Mouse (Mus musculus) neural tube, embryonic 13.5 days (tissue): ENCODE data around the gene Arhgap22. TPM values are rescaled to one million over a fixed set of nuclear protein-coding genes. Genes with fewer than 3 reads are reported as not detected.

ENCODE experiments used
- ATAC-seq: fragments of 200-750 bp; cut with Nextera tagmentation; 2 replicates; pipeline ENCODE4 v1.8.0; 2017; ENCODE audit warnings: low read depth, mild to moderate bottlenecking, moderate TSS enrichment, moderate library complexity
- H3K27ac ChIP-seq: fragments of 300-500 bp; sonication (generic); replicated peaks from 2 replicates; pipeline ENCODE4 v1.5.1; 2015; ENCODE audit warnings: moderate library complexity, mild to moderate bottlenecking, inconsistent platforms
- H3K27me3 ChIP-seq: fragments of 300-500 bp; sonication (generic); 2 replicates; pipeline ENCODE4 v1.6.1; 2015; ENCODE audit warnings: mild to moderate bottlenecking, inconsistent platforms
- H3K36me3 ChIP-seq: fragments of 300-500 bp; sonication (generic); 2 replicates; pipeline ENCODE4 v1.6.1; 2015; ENCODE audit warnings: mild to moderate bottlenecking, inconsistent platforms
- H3K4me1 ChIP-seq: fragments of 300-500 bp; sonication (generic); replicated peaks from 2 replicates; pipeline ENCODE4 v1.6.1; 2015; ENCODE audit warnings: inconsistent platforms
- H3K4me2 ChIP-seq: fragments of 300-500 bp; sonication (generic); 2 replicates; pipeline ENCODE4 v1.6.1; 2015; ENCODE audit warnings: inconsistent platforms, mild to moderate bottlenecking, moderate library complexity
- H3K4me3 ChIP-seq: fragments of 300-500 bp; sonication (generic); 2 replicates; pipeline ENCODE4 v1.5.1; 2015; ENCODE audit warnings: mild to moderate bottlenecking, inconsistent platforms
- H3K9ac ChIP-seq: fragments of 300-500 bp; sonication (generic); 2 replicates; pipeline ENCODE4 v1.6.1; 2015; ENCODE audit warnings: moderate library complexity, mild to moderate bottlenecking, inconsistent platforms
- H3K9me3 ChIP-seq: fragments of 300-500 bp; sonication (generic); 2 replicates; pipeline ENCODE4 v1.6.1; 2016; ENCODE audit warnings: inconsistent platforms
- WGBS: fragments of 180-500 bp; shearing (Covaris S2); methylation state at CpG from one replicate; pipeline ENCODE4 v1.1.7; 2015; 5-methylcytosine and 5-hydroxymethylcytosine counted together
- polyA plus RNA-seq: library from polyadenylated mRNA; unstranded; fragments of >200 nt; fragmentation: Nextera tagmentation; extraction: Ambion mirVana; gene quantifications from 2 replicates; pipeline ENCODE4 v1.2.1, GENCODE M21; 2015

Arhgap22 gene
- polyA plus RNA-seq, 1 experiment from 2014 or later: 9.2 TPM

DNA sequence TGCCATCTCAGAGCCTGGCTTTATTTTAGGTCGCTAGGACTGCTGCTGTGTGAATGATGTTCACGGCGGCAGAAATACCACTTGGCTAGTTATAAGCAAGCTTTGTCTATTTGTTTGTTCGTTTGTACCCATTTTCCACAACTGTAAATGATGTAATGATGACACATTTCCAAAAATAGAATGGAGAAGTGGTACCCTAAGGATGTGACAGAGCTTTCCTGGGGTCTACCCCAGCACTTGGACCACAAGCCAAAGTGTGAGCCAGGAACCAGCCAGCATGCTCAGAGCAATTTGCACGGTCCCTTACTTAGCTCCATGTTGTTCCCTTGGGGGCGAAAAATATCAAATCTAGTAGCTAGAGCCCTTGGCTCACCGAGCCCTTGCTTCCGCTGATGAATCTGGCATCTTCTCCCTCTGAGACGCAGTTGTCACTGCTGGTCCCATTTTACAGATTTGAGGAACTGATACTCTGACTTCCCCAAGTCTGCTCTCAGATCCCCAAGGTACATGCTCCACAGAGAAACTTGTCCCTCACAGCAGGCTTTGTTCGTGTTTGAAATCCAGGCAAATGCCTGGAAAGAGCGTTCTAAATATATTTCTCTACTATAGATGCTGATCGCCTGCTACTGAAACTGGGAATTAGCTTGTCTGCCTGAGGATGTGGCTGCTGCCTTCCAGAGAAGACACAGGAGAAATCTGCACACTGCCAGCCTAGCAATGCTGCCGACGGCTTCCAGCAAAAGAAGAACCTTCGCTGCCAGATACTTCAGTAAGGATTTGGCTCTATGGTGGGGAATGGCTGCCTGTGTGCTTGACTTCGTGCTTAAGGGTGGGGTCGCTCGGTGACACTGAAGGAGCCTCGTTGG is 2.8 kb downstream of the Arhgap22 start:
- Histone ChIP-seq H3K4me1 (peaks cover 7% of the 10 kb centered on the region), H3K4me2 (no peak overlapping the region), H3K36me3 (no peaks in the 10 kb centered on the region), H3K4me3 (no peak overlapping the region), H3K27me3 (peaks cover 26% of the 10 kb centered on the region), H3K9ac (no peak overlapping the region), H3K9me3 (no peaks in the 10 kb centered on the region), H3K27ac (no peak overlapping the region)
- 84% methylated on average over 19 of the region's 19 CpGs for WGBS
- ATAC-seq: no peak

DNA sequence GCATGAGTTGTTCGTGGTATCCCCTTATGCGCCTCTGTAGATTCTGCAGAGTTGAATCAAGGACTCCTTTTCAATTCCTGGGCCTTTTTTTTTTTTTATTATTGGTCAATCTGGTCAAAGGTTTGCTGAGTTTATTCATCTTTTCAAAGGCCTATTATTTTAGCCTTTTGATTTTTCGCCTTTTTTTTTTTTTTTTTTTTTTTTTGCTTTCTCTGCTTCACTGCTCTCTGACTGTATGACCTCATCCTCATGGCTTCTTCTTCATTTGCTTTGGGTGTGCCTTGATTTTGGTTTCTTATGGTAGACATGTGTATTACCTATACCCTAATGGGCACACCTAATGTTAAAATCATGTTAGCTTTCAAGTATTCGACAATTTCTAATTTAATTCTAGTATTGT is 11.4 kb downstream of the Arhgap22 start:
- H3K4me2 ChIP-seq: no peak overlapping the region
- no peaks in the 10 kb centered on the region for H3K36me3 ChIP-seq
- no peak overlapping the region for H3K9ac ChIP-seq
- no peaks in the 10 kb centered on the region for H3K9me3 ChIP-seq
- H3K27ac ChIP-seq: no peak overlapping the region
- H3K4me3 ChIP-seq: no peak overlapping the region
- H3K27me3 ChIP-seq: no peaks in the 10 kb centered on the region
- WGBS: 81% methylated on average over 4 of the region's 4 CpGs
- no peaks in the 10 kb centered on the region for H3K4me1 ChIP-seq
- ATAC-seq: no peak

GRCm38 (mm10) chr14:33230672-33231071 is 16.8 kb downstream of the Arhgap22 start:
- H3K27ac ChIP-seq: no peak overlapping the region
- H3K36me3 ChIP-seq: no peaks in the 10 kb centered on the region
- WGBS: 93% methylated on average over 4 of the region's 4 CpGs
- H3K4me3 ChIP-seq: no peak overlapping the region
- H3K9ac ChIP-seq: no peak overlapping the region
- no peaks in the 10 kb centered on the region for H3K27me3 ChIP-seq
- H3K4me2 ChIP-seq: no peak overlapping the region
- ATAC-seq: no peak
- H3K4me1 ChIP-seq: no peaks in the 10 kb centered on the region
- no peaks in the 10 kb centered on the region for H3K9me3 ChIP-seq

DNA sequence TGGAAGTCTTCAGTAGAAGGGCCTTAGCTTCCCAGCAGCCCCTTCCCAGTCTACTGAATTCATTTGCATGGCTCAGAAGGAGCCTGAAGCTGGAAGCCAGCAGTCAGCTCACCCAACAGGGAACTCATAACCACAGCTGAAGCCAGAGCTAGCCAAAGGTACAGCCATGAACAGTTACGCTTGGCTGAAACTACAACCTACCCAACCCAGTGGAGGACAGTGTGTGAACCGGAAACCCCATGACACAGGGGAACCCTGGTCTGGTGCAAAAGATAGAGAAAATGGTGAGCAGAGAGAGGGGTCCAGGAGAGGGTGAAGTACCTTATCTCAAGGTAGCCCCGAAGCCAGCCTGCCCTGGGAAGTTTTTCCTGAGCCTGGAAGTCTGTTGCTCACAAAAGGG is 17.5 kb downstream of the Arhgap22 start:
- H3K36me3 ChIP-seq: no peaks in the 10 kb centered on the region
- H3K9me3 ChIP-seq: no peaks in the 10 kb centered on the region
- no peak overlapping the region for H3K27ac ChIP-seq
- no peak overlapping the region for H3K4me2 ChIP-seq
- H3K4me3 ChIP-seq: no peak overlapping the region
- no peaks in the 10 kb centered on the region for H3K4me1 ChIP-seq
- ATAC-seq: no peak
- no peak overlapping the region for H3K9ac ChIP-seq
- no peaks in the 10 kb centered on the region for H3K27me3 ChIP-seq
- 90% methylated on average over 3 of the region's 3 CpGs for WGBS

- H3K9ac ChIP-seq: no peak overlapping the region
- WGBS: 73% methylated on average over 5 of the region's 5 CpGs
- no peaks in the 10 kb centered on the region for H3K4me1 ChIP-seq
- no peak overlapping the region for H3K4me2 ChIP-seq
- H3K9me3 ChIP-seq: no peaks in the 10 kb centered on the region
- no peaks in the 10 kb centered on the region for H3K27me3 ChIP-seq
- H3K4me3 ChIP-seq: no peak overlapping the region
- H3K36me3 ChIP-seq: no peaks in the 10 kb centered on the region
- ATAC-seq: no peak
- H3K27ac ChIP-seq: no peak overlapping the region
These were observed 18.2 kb downstream of the Arhgap22 start for GRCm38 (mm10) chr14:33232048-33232447.

GRCm38 (mm10) chr14:33235661-33236060 is 21.8 kb downstream of the Arhgap22 start:
- Histone ChIP-seq H3K4me1 (no peaks in the 10 kb centered on the region), H3K9me3 (no peaks in the 10 kb centered on the region), H3K4me3 (no peak overlapping the region), H3K9ac (no peak overlapping the region), H3K36me3 (no peaks in the 10 kb centered on the region), H3K4me2 (no peak overlapping the region), H3K27ac (no peak overlapping the region), H3K27me3 (no peaks in the 10 kb centered on the region)
- no peak for ATAC-seq
- 75% methylated on average over 6 of the region's 6 CpGs for WGBS

DNA sequence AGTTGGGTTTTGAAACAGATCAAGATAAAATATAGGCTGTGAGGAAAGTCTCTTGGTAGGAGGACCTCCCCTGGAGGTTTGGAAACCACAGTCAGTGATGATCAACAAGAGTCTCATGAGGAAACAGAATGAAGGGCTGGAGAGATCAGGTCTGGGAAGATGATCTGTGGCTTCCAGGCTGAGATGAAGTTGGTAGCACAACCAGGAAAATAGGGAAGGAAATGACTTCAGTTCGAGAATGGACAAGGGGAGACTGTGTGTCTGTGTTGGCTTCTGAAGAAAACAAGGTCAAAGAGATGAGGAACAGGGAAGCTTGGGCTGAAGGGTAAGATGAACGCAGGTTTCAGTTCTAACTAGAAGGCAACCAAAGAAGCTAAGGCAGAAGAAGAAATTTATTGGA is 26.6 kb downstream of the Arhgap22 start:
- H3K9me3 ChIP-seq: no peaks in the 10 kb centered on the region
- H3K9ac ChIP-seq: no peak overlapping the region
- WGBS: 80% methylated on average over 2 of the region's 2 CpGs
- H3K4me1 ChIP-seq: no peaks in the 10 kb centered on the region
- H3K4me3 ChIP-seq: no peak overlapping the region
- H3K36me3 ChIP-seq: no peaks in the 10 kb centered on the region
- no peak overlapping the region for H3K4me2 ChIP-seq
- no peaks in the 10 kb centered on the region for H3K27me3 ChIP-seq
- no peak for ATAC-seq
- H3K27ac ChIP-seq: no peak overlapping the region

DNA sequence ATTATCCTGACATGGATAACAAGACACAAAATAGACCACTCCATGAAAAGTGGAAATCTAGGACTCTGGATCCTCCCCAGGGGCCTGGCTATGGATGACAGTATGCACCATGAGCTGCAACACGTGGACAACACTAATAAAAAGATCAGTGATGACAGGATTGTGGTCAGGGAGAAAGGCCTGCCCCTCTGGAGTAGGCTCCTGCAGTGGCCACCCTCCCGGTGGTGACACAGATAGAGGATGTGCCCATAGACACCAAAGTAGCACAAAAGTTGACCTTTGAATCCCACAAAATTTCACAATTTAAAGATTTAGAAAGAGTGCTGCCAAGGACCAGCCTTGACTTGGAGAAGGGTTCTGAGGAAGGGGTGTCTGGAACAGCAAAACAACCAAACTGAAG is 29.4 kb downstream of the Arhgap22 start:
- Histone ChIP-seq H3K9me3 (no peaks in the 10 kb centered on the region), H3K36me3 (no peaks in the 10 kb centered on the region), H3K4me2 (no peak overlapping the region), H3K9ac (no peak overlapping the region), H3K27me3 (no peaks in the 10 kb centered on the region; the same call in 1 of the 2 replicates), H3K4me1 (no peaks in the 10 kb centered on the region; the same call in 1 of the 2 replicates), H3K27ac (no peak overlapping the region), H3K4me3 (no peak overlapping the region)
- ATAC-seq: no peak
- WGBS: 60% methylated on average over 2 of the region's 2 CpGs

- WGBS: 63% methylated on average over 3 of the region's 3 CpGs
- H3K4me2 ChIP-seq: no peak overlapping the region
- no peak overlapping the region for H3K27ac ChIP-seq
- no peak overlapping the region for H3K9ac ChIP-seq
- peaks cover 4% of the 10 kb centered on the region for H3K27me3 ChIP-seq
- no peaks in the 10 kb centered on the region; the same call in 1 of the 2 replicates for H3K4me1 ChIP-seq
- no peak for ATAC-seq
- no peak overlapping the region for H3K4me3 ChIP-seq
- H3K36me3 ChIP-seq: no peaks in the 10 kb centered on the region
- no peaks in the 10 kb centered on the region for H3K9me3 ChIP-seq
These were observed 30.7 kb downstream of the Arhgap22 start for GRCm38 (mm10) chr14:33244519-33244918.

DNA sequence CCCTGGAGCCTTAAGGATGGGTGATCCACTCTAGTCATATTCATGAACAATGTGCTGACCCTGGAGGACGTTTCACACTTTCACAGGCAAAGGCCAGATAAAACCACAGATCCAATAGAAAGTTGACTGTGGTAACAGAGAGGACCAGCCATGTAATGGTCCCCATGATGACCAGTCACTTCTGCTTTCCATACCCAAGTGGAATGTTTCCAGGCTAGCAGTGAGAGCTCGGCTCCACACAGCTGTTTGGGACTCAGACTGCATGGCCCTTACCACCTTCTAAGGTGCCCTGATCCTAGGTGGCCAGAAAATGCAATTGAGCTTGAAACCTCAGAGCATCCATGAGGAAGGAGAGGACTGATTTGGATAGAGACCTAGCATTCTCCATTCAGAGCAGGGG is 31.1 kb downstream of the Arhgap22 start:
- ATAC-seq: no peak
- Histone ChIP-seq H3K27me3 (peaks cover 8% of the 10 kb centered on the region), H3K4me3 (no peak overlapping the region), H3K9ac (no peak overlapping the region), H3K36me3 (no peaks in the 10 kb centered on the region), H3K4me2 (no peak overlapping the region), H3K27ac (no peak overlapping the region), H3K4me1 (peaks cover 1% of the 10 kb centered on the region; the same call in 1 of the 2 replicates), H3K9me3 (no peaks in the 10 kb centered on the region)
- WGBS: 71% methylated on average over 2 of the region's 2 CpGs

DNA sequence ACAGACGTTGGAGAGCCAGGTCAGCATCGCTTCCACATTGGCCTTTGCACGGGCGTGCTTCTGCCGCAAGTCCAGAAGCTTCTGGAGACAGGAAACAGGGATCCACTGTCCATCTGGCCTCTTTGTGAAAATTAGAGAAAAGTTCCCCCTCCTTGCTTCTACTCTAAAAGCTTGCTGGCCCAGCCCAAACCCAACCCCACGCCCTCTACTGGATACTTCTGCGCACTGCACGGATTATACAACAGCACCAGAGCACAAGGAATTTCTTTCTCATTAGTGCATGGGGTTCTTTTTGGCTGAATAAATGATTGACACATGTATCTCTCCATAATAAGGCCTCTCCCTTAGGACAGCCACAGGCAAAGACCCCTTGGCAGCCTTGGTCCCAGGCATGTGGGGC is 32.6 kb downstream of the Arhgap22 start:
- peaks cover 16% of the 10 kb centered on the region for H3K4me1 ChIP-seq
- H3K27ac ChIP-seq: no peak overlapping the region
- WGBS: 25% methylated on average over 8 of the region's 8 CpGs

DNA sequence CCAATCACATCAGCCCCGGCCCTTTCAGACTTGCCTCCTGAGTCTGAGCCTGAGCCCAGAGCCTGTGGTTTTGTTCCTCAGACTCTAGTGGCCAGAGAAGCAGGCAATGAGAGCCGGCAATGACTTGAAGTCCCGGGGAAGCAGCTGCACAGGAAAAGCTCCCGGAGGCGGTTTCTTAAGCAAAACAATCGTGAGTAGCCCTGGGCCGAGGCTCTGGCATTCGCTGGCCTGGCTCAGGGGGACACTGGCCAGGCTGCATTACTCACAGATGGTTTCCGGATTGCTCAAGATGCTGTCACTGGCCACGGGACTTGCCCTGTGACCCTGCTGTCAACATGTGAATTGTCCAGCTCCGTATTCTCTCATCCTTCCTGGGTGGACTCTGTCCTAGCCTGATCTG is 33.8 kb downstream of the Arhgap22 start:
- ATAC-seq: no peak
- no peak overlapping the region for H3K4me2 ChIP-seq
- WGBS: 42% methylated on average over 11 of the region's 11 CpGs
- no peaks in the 10 kb centered on the region for H3K36me3 ChIP-seq
- H3K4me1 ChIP-seq: peaks cover 16% of the 10 kb centered on the region
- H3K4me3 ChIP-seq: no peak overlapping the region
- no peak overlapping the region for H3K27ac ChIP-seq
- no peaks in the 10 kb centered on the region for H3K9me3 ChIP-seq
- no peak overlapping the region for H3K9ac ChIP-seq
- peaks cover 24% of the 10 kb centered on the region for H3K27me3 ChIP-seq

More for the DNA sequence above, 32.6 kb downstream of the Arhgap22 start:
- peaks cover 22% of the 10 kb centered on the region for H3K27me3 ChIP-seq
- H3K9ac ChIP-seq: no peak overlapping the region
- no peak overlapping the region for H3K4me2 ChIP-seq
- ATAC-seq: no peak
- no peaks in the 10 kb centered on the region for H3K36me3 ChIP-seq
- no peaks in the 10 kb centered on the region for H3K9me3 ChIP-seq
- no peak overlapping the region for H3K4me3 ChIP-seq

DNA sequence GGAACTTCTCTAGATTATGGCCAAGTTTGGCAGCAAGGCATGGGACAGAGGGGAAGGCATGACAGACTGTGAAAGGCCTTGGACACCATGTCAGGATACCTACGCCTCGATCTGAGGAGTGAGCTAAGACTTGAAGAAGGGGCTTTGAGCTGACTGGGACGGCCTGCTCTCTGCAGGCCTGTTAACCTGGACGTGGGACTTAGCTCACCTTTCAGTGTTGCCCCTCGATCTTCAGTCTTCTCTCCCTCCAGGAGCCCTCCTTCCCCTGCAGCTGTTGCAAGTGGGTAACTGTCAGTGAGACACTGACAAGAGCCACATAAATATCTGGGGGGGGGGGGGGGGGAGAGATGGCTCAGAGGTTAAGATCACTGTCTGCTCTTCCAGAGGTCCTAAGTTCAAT is 34.9 kb downstream of the Arhgap22 start:
- H3K27ac ChIP-seq: no peak overlapping the region
- WGBS: 87% methylated on average over 5 of the region's 5 CpGs

More for the DNA sequence above, 34.9 kb downstream of the Arhgap22 start:
- no peak for ATAC-seq
- H3K9me3 ChIP-seq: no peaks in the 10 kb centered on the region
- H3K4me1 ChIP-seq: peaks cover 16% of the 10 kb centered on the region
- peaks cover 24% of the 10 kb centered on the region for H3K27me3 ChIP-seq
- H3K36me3 ChIP-seq: no peaks in the 10 kb centered on the region
- H3K4me2 ChIP-seq: no peak overlapping the region
- H3K4me3 ChIP-seq: no peak overlapping the region
- H3K9ac ChIP-seq: no peak overlapping the region
